8 mouse cellular contexts compared by ENCODE assay signal in the genomic region with DNA sequence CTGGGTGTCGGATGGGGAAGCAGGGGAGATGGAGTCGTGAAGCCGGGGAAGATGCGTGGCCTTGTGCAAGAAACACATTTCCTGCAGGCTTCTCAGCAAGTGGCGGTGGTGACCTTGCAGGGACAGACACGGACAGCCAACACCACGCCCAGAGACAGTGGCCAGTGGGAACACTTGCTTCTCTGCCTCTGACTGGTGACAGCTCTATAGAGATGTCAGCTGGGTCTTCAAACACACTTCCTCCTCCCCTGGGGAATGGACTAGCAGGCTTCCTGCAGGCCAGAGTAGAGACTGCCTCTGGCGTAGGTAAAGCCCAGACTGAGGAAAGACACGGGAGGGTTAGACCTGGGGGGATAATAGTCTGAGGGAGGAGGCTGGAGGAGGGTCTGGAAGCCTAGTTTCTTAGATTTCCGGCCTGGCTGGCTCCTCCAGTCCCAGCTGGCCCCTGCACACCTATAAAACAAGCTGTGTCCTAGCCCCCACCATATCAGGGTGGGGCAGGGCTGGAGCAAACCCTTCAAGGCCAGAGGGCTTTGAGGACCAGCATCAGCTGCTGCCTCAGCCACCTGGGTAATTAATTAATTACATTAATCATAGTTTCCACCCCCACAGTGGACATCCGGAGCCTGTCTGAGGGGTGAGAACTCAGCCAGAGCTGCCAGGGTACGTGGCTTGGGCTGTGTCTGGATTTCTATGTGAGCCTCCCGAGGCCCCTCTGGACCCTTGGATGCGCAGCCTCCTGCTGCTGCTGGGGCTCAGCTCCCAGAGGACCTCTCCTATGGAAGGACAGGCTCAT. TPM values are rescaled to one million over a fixed set of nuclear protein-coding genes. Genes with fewer than 3 reads are reported as not detected.
DNase-seq lines count a peak whose midpoint lies in the region; ATAC-seq lines count a peak whose summit lies in the region.

No protein-coding gene starts in this region.

- no peak overlapping the region for H3K4me2 ChIP-seq in midbrain, embryonic 13.5 days (replicated peaks)
- H3K4me2 ChIP-seq in midbrain, embryonic 11.5 days = no peak overlapping the region

- peaks cover 23% of the 10 kb centered on the region for H3K36me3 ChIP-seq in midbrain, embryonic 13.5 days
- H3K36me3 ChIP-seq in midbrain, embryonic 11.5 days (ENCODE audit: control insufficient read depth, insufficient read depth, low read length) = peaks cover 2% of the 10 kb centered on the region; the same call in 1 of the 2 replicates

- 74% methylated on average over 14 of the region's 14 CpGs for whole genome bisulfite sequencing in midbrain, embryonic 13.5 days
- WGBS in midbrain, embryonic 11.5 days = 77% methylated on average over 14 of the region's 14 CpGs

- no peak for DNase-seq in midbrain, embryonic 11.5 days (ENCODE audit: low spot score, missing footprints)
- peak; percentile 80 to 84 for DNase-seq in heart, postnatal 10 days
- DNase-seq in kidney, postnatal 36 days = peak; percentile 66 to 86
- DNase-seq in testis, postnatal 10 days (ENCODE audit: low spot score) = peak; percentile 57
- DNase-seq in natural killer cell, adult 2 months (ENCODE audit: low spot score in 2 of 2) = no peak
- DNase-seq in yolk sac, embryonic 10.5 days (ENCODE audit: low spot score) = no peak
- no peak for DNase-seq in cerebellum, adult 9-11 months

- peaks cover 48% of the 10 kb centered on the region for H3K4me1 ChIP-seq in midbrain, embryonic 13.5 days (replicated peaks)
- peaks cover 24% of the 10 kb centered on the region for H3K4me1 ChIP-seq in midbrain, embryonic 11.5 days (ENCODE audit: control insufficient read depth, insufficient read depth, low read length)

- ATAC-seq in midbrain, embryonic 13.5 days = no peak
- ATAC-seq in midbrain, embryonic 11.5 days (ENCODE audit: low FRiP score) = no peak

- H3K27ac ChIP-seq in midbrain, embryonic 13.5 days = no peak overlapping the region
- no peak overlapping the region for H3K27ac ChIP-seq in midbrain, embryonic 11.5 days (ENCODE audit: low read depth, low read length)

- H3K9me3 ChIP-seq in midbrain, embryonic 13.5 days = no peaks in the 10 kb centered on the region
- no peaks in the 10 kb centered on the region for H3K9me3 ChIP-seq in midbrain, embryonic 11.5 days (ENCODE audit: control insufficient read depth, low read length)

- no peak overlapping the region for H3K4me3 ChIP-seq in midbrain, embryonic 13.5 days (replicated peaks)
- no peak overlapping the region for H3K4me3 ChIP-seq in midbrain, embryonic 11.5 days (ENCODE audit: low read depth, low read length)

- no peaks in the 10 kb centered on the region for H3K27me3 ChIP-seq in midbrain, embryonic 13.5 days
- no peaks in the 10 kb centered on the region for H3K27me3 ChIP-seq in midbrain, embryonic 11.5 days (ENCODE audit: control insufficient read depth, insufficient read depth, low read length)

- peak overlapping the region; percentile 37; the same call in 1 of the 2 replicates for H3K9ac ChIP-seq in midbrain, embryonic 13.5 days (replicated peaks)
- no peak overlapping the region for H3K9ac ChIP-seq in midbrain, embryonic 11.5 days (ENCODE audit: low read length)

- intact Hi-C loops in heart, postnatal 10 days (cut with DNase I) = loop anchor here (5.0 kb wide), 1 partner anchor 188 kb away; no protein-coding TSS in a partner anchor

RNA-seq across cellular contexts. Expression of a gene that starts 5.5 kb away (rescaled TPM):
- 40.6 and 48.0 TPM in 2 replicates for polyA plus RNA-seq in midbrain, embryonic 13.5 days (2015; fragmentation: Nextera tagmentation; extraction: Ambion mirVana)
- 48.0 and 52.8 TPM in 2 replicates for polyA plus RNA-seq in midbrain, embryonic 11.5 days (2014; fragmentation: Nextera tagmentation; extraction: Ambion mirVana)
- 10 to 100 TPM; 43.1 to 45.2 TPM for total RNA-seq in heart, postnatal 10 days (2021)

RNA-seq across cellular contexts. Expression of a gene that starts 26.0 kb away (rescaled TPM):
- polyA plus RNA-seq in midbrain, embryonic 13.5 days (2015; fragmentation: Nextera tagmentation; extraction: Ambion mirVana) = 5.2 and 6.4 TPM in 2 replicates
- polyA plus RNA-seq in midbrain, embryonic 11.5 days (2014; fragmentation: Nextera tagmentation; extraction: Ambion mirVana) = 11.7 and 13.2 TPM in 2 replicates
- 100 to 1,000 TPM; 299 to 317 TPM for total RNA-seq in heart, postnatal 10 days (2021)

RNA-seq across cellular contexts. Expression of a gene that starts 29.6 kb away (rescaled TPM):
- polyA plus RNA-seq in midbrain, embryonic 13.5 days (2015; fragmentation: Nextera tagmentation; extraction: Ambion mirVana) = 105 and 125 TPM in 2 replicates
- 113 and 138 TPM in 2 replicates for polyA plus RNA-seq in midbrain, embryonic 11.5 days (2014; fragmentation: Nextera tagmentation; extraction: Ambion mirVana)
- 100 to 1,000 TPM; 129 to 131 TPM for total RNA-seq in heart, postnatal 10 days (2021)

RNA-seq across cellular contexts. Expression of a gene that starts 45.8 kb away (rescaled TPM):
- polyA plus RNA-seq in midbrain, embryonic 13.5 days (2015; fragmentation: Nextera tagmentation; extraction: Ambion mirVana) = 173 and 194 TPM in 2 replicates
- 180 and 196 TPM in 2 replicates for polyA plus RNA-seq in midbrain, embryonic 11.5 days (2014; fragmentation: Nextera tagmentation; extraction: Ambion mirVana)
- 100 to 1,000 TPM; 268 to 276 TPM for total RNA-seq in heart, postnatal 10 days (2021)

RNA-seq across cellular contexts. Expression of a gene that starts 51.8 kb away (rescaled TPM):
- polyA plus RNA-seq in midbrain, embryonic 13.5 days (2015; fragmentation: Nextera tagmentation; extraction: Ambion mirVana) = 0.32 TPM in 1 of 2 replicates, not detected in the other
- polyA plus RNA-seq in midbrain, embryonic 11.5 days (2014; fragmentation: Nextera tagmentation; extraction: Ambion mirVana) = not detected in 2 replicates
- under 1 TPM in 1 of 2 experiments, not detected in 1; 0.50 TPM for total RNA-seq in heart, postnatal 10 days (2021)

Comparison
In these comparisons a context has a peak if more than half of its experiments do, and no peak if none do; other contexts are left out.
1. DNase-seq: peak in heart, postnatal 10 days (2 of 2), kidney, postnatal 36 days (2 of 2) and testis, postnatal 10 days (single experiment); none in midbrain, embryonic 11.5 days (single experiment), natural killer cell, adult 2 months (0 of 2), yolk sac, embryonic 10.5 days (single experiment) and cerebellum, adult 9-11 months (single experiment).